Mouse (Mus musculus): Measurements from ENCODE around the gene Emc9.

DNA sequence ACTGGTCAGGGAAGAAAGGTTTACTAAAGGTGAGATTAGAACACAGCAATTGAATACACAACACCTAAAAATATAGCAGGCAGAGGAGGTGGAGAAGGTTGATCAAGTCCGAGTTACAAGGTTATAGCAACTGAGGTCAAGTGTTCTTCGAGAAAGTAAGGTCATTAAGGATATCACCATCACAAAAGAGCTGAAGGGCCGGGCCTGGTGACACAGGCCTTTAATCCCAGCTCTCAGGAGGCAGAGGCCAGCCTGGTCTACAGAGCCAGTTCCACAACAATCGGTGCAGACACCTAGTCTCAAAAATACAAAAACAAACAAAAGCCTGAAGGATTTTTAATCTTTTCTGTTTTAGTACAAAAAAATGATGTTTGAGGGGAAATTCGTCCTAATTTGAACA lies 33.8 kb downstream of the Emc9 start:
- TF ChIP-seq CHD1 (IDR thresholded peaks at IDR 0.05; ENCODE audit: low read depth, low read length), result no peak
- no peak for TF ChIP-seq CTCF (IDR thresholded peaks at IDR 0.05 in 2 of 3, conservative IDR thresholded peaks at IDR 0.05 in 1 of 3; ENCODE audit: control insufficient read depth in 1 of 3, insufficient read depth in 1 of 3, low read depth in 2 of 3, low read length in 3 of 3, poor library complexity in 1 of 3, severe bottlenecking in 1 of 3)
- TF ChIP-seq POLR2AphosphoS5 (IDR thresholded peaks at IDR 0.05; ENCODE audit: borderline replicate concordance, low read depth, low read length), result no peak
- TF ChIP-seq EP300 (IDR thresholded peaks at IDR 0.05; ENCODE audit: low read depth in 1 of 2, low read length in 2 of 2), result no peak
- no peak for TF ChIP-seq HCFC1 (IDR thresholded peaks at IDR 0.05; ENCODE audit: low read depth, low read length)
- no peak; a peak in 1 of 4 replicates for TF ChIP-seq POLR2A (IDR thresholded peaks at IDR 0.05; ENCODE audit: control insufficient read depth in 1 of 2, insufficient read depth in 1 of 2, low read depth in 1 of 2, low read length in 2 of 2, poor library complexity in 1 of 2)
- no peak for TF ChIP-seq ZNF384 (IDR thresholded peaks at IDR 0.05; ENCODE audit: low read depth, low read length)
- TF ChIP-seq MAX (IDR thresholded peaks at IDR 0.05; ENCODE audit: low read length), result no peak
- no peak for TF ChIP-seq NRF1 (IDR thresholded peaks at IDR 0.05; ENCODE audit: insufficient read depth, low read depth, low read length, poor library complexity, severe bottlenecking)
- TF ChIP-seq ETS1 (IDR thresholded peaks at IDR 0.05; ENCODE audit: low read depth, low read length), result no peak
- no peak for TF ChIP-seq MAZ (IDR thresholded peaks at IDR 0.05; ENCODE audit: low read depth, low read length)
- no peak for TF ChIP-seq ZKSCAN1 (IDR thresholded peaks at IDR 0.05; ENCODE audit: low read depth, low read length)
